Mouse (Mus musculus) limb, embryonic 12.5 days (tissue): Measurements from ENCODE around the gene Gm16181. TPM values are rescaled to one million over a fixed set of nuclear protein-coding genes. Genes with fewer than 3 reads are reported as not detected.
A peak's percentile ranks its signal among the peaks of the same experiment; 100 is the strongest.

Source experiments
- ATAC-seq: fragments of 200-750 bp; cut with Nextera tagmentation; 2 replicates; pipeline ENCODE4 v1.8.0; 2017; ENCODE audit warnings: low read depth, moderate TSS enrichment; ENCODE audit not compliant: insufficient number of reproducible peaks, insufficient read depth, low FRiP score, low TSS enrichment
- H3K27ac ChIP-seq: fragments of 300-500 bp; sonication (generic); 2 replicates; pipeline ENCODE4 v1.5.1; 2016; ENCODE audit warnings: mild to moderate bottlenecking, moderate library complexity
- H3K27me3 ChIP-seq: fragments of 300-500 bp; sonication (generic); 2 replicates; pipeline ENCODE4 v1.6.1; 2016; ENCODE audit warnings: mild to moderate bottlenecking, moderate library complexity
- H3K36me3 ChIP-seq: fragments of 300-500 bp; sonication (generic); 2 replicates; pipeline ENCODE4 v1.6.1; 2016; ENCODE audit warnings: mild to moderate bottlenecking, moderate library complexity
- H3K4me1 ChIP-seq: fragments of 300-500 bp; sonication (generic); replicated peaks from 2 replicates; pipeline ENCODE4 v1.6.1; 2016
- H3K4me2 ChIP-seq: fragments of 300-500 bp; sonication (generic); 2 replicates; pipeline ENCODE4 v1.6.1; 2016; ENCODE audit warnings: mild to moderate bottlenecking, moderate library complexity
- H3K4me3 ChIP-seq: fragments of 300-500 bp; sonication (generic); replicated peaks from 2 replicates; pipeline ENCODE4 v1.5.1; 2016; ENCODE audit warnings: mild to moderate bottlenecking
- H3K9ac ChIP-seq: fragments of 300-500 bp; sonication (generic); replicated peaks from 2 replicates; pipeline ENCODE4 v1.6.1; 2016; ENCODE audit warnings: mild to moderate bottlenecking, moderate library complexity
- H3K9me3 ChIP-seq: fragments of 300-500 bp; sonication (generic); 2 replicates; pipeline ENCODE4 v1.6.1; 2016; ENCODE audit warnings: mild to moderate bottlenecking, moderate library complexity
- WGBS: fragments of 180-500 bp; shearing (Covaris S2); methylation state at CpG from one replicate; pipeline ENCODE4 v1.1.7; 2016; 5-methylcytosine and 5-hydroxymethylcytosine counted together
- polyA plus RNA-seq: library from polyadenylated mRNA; unstranded; fragments of >200 nt; fragmentation: Nextera tagmentation; extraction: Ambion mirVana; gene quantifications from 2 replicates; pipeline ENCODE4 v1.2.1, GENCODE M21; 2016

The Gm16181 gene
- polyA plus RNA-seq, 1 experiment from 2014 or later, result 1.1 TPM

GRCm38 (mm10) chr17:35187345-35187744 lies 33.3 kb upstream of the Gm16181 start:
- no peaks in the 10 kb centered on the region for H3K27me3 ChIP-seq
- no peak for ATAC-seq
- H3K27ac ChIP-seq, result peak overlapping the region; percentile 56; the same call in 1 of the 2 replicates
- 0 out of 2 replicates have a peak, but pooled peaks cover 8% of the 10 kb centered on the region for H3K4me1 ChIP-seq
- H3K9me3 ChIP-seq, result no peaks in the 10 kb centered on the region
- no peak overlapping the region for H3K9ac ChIP-seq
- WGBS, result 66% methylated on average over 4 of the region's 4 CpGs
- no peaks in the 10 kb centered on the region for H3K36me3 ChIP-seq
- H3K4me3 ChIP-seq, result no peak overlapping the region
- H3K4me2 ChIP-seq, result no peak overlapping the region

- 73% methylated on average over 7 of the region's 7 CpGs for WGBS
- no peak within 1 kb of the TSS for H3K9ac ChIP-seq
- 0 out of 2 replicates have a peak, but pooled peaks cover 8% of the 10 kb centered on the region for H3K4me1 ChIP-seq
- no peak within 1 kb of the TSS for H3K4me3 ChIP-seq
- no peak within 1 kb of the TSS for H3K4me2 ChIP-seq
- no peaks in the 10 kb centered on the region for H3K9me3 ChIP-seq
- peak within 1 kb of the TSS; percentile 56; the same call in 1 of the 2 replicates for H3K27ac ChIP-seq
- no peaks in the 10 kb centered on the region; the same call in 1 of the 2 replicates for H3K27me3 ChIP-seq
- H3K36me3 ChIP-seq, result no peaks in the 10 kb centered on the region
- ATAC-seq, result no peak
Measured at GRCm38 (mm10) chr17:35187959-35188610, 32.5 kb upstream of the Gm16181 start, which contains the start of gene Lst1. TSS of gene Lst1 (minus strand) at chr17:35188439.

- peaks cover 8% of the 10 kb centered on the region for H3K27me3 ChIP-seq
- H3K27ac ChIP-seq, result no peak overlapping the region
- no peak overlapping the region for H3K9ac ChIP-seq
- peaks cover 12% of the 10 kb centered on the region for H3K4me1 ChIP-seq
- H3K36me3 ChIP-seq, result no peaks in the 10 kb centered on the region
- H3K4me3 ChIP-seq, result no peak overlapping the region
- H3K4me2 ChIP-seq, result no peak overlapping the region
- ATAC-seq, result no peak
- H3K9me3 ChIP-seq, result no peaks in the 10 kb centered on the region
- WGBS, result 55% methylated on average over 1 of the region's 1 CpGs
Measured at GRCm38 (mm10) chr17:35189186-35189585, 31.4 kb upstream of the Gm16181 start.

GRCm38 (mm10) chr17:35190096-35190495 lies 30.5 kb upstream of the Gm16181 start:
- ATAC-seq, result no peak
- H3K4me2 ChIP-seq, result no peak overlapping the region
- H3K9me3 ChIP-seq, result no peaks in the 10 kb centered on the region
- 75% methylated on average over 4 of the region's 4 CpGs for WGBS
- no peak overlapping the region for H3K4me3 ChIP-seq
- H3K9ac ChIP-seq, result no peak overlapping the region
- H3K27me3 ChIP-seq, result peaks cover 17% of the 10 kb centered on the region
- H3K27ac ChIP-seq, result no peak overlapping the region
- H3K4me1 ChIP-seq, result peaks cover 18% of the 10 kb centered on the region
- H3K36me3 ChIP-seq, result no peaks in the 10 kb centered on the region

- ATAC-seq, result no peak
- Histone ChIP-seq H3K4me2 (no peak overlapping the region), H3K27ac (no peak overlapping the region), H3K36me3 (no peaks in the 10 kb centered on the region), H3K9ac (no peak overlapping the region), H3K9me3 (no peaks in the 10 kb centered on the region), H3K27me3 (peaks cover 34% of the 10 kb centered on the region), H3K4me1 (peaks cover 22% of the 10 kb centered on the region), H3K4me3 (no peak overlapping the region)
- WGBS, result 48% methylated on average over 2 of the region's 2 CpGs
Measured at GRCm38 (mm10) chr17:35191723-35192122, 28.9 kb upstream of the Gm16181 start.

- Histone ChIP-seq H3K27ac (no peak overlapping the region), H3K9me3 (no peaks in the 10 kb centered on the region), H3K27me3 (peaks cover 42% of the 10 kb centered on the region), H3K9ac (no peak overlapping the region), H3K4me1 (peaks cover 21% of the 10 kb centered on the region), H3K4me2 (no peak overlapping the region), H3K4me3 (no peak overlapping the region), H3K36me3 (no peaks in the 10 kb centered on the region)
- WGBS, result 83% methylated on average over 5 of the region's 5 CpGs
- no peak for ATAC-seq
Measured at GRCm38 (mm10) chr17:35192924-35193323, 27.7 kb upstream of the Gm16181 start.

- Histone ChIP-seq H3K4me2 (peak within 1 kb of the TSS; percentile 74), H3K27me3 (peaks cover 53% of the 10 kb centered on the region), H3K9me3 (no peaks in the 10 kb centered on the region), H3K4me1 (peaks cover 21% of the 10 kb centered on the region), H3K4me3 (peak within 1 kb of the TSS; percentile 43), H3K9ac (peak within 1 kb of the TSS; percentile 45; the same call in 1 of the 2 replicates), H3K27ac (no peak within 1 kb of the TSS), H3K36me3 (no peaks in the 10 kb centered on the region)
- ATAC-seq, result no peak
- WGBS, result 62% methylated on average over 28 of the region's 28 CpGs
Measured at GRCm38 (mm10) chr17:35193881-35194843, 26.5 kb upstream of the Gm16181 start, which contains the start of gene Ltb. TSS of gene Ltb (plus strand) at chr17:35194439.

GRCm38 (mm10) chr17:35194844-35195630 lies 25.6 kb upstream of the Gm16181 start:
- Histone ChIP-seq H3K4me1 (peaks cover 21% of the 10 kb centered on the region), H3K27ac (no peak overlapping the region), H3K36me3 (no peaks in the 10 kb centered on the region), H3K9me3 (no peaks in the 10 kb centered on the region), H3K4me3 (peak overlapping the region; percentile 43), H3K4me2 (peak overlapping the region; percentile 74), H3K9ac (peak overlapping the region; percentile 45), H3K27me3 (peaks cover 60% of the 10 kb centered on the region)
- 39% methylated on average over 19 of the region's 19 CpGs for WGBS
- no peak for ATAC-seq

- no peaks in the 10 kb centered on the region for H3K9me3 ChIP-seq
- H3K4me3 ChIP-seq, result peak overlapping the region; percentile 43
- peak overlapping the region; percentile 45 for H3K9ac ChIP-seq
- no peaks in the 10 kb centered on the region for H3K36me3 ChIP-seq
- peak overlapping the region; percentile 74 for H3K4me2 ChIP-seq
- WGBS, result 2% methylated on average over 66 of the region's 66 CpGs
- H3K27me3 ChIP-seq, result peaks cover 68% of the 10 kb centered on the region
- H3K4me1 ChIP-seq, result peaks cover 21% of the 10 kb centered on the region
- H3K27ac ChIP-seq, result no peak overlapping the region
- peak; percentile 53 for ATAC-seq
Measured at GRCm38 (mm10) chr17:35195631-35196320, 24.9 kb upstream of the Gm16181 start.

- H3K27ac ChIP-seq, result no peak overlapping the region
- WGBS, result 21% methylated on average over 9 of the region's 9 CpGs
- H3K4me2 ChIP-seq, result peak overlapping the region; percentile 74
- ATAC-seq, result no peak
- H3K4me3 ChIP-seq, result peak overlapping the region; percentile 43
- H3K27me3 ChIP-seq, result peaks cover 73% of the 10 kb centered on the region
- peaks cover 21% of the 10 kb centered on the region for H3K4me1 ChIP-seq
- H3K36me3 ChIP-seq, result no peaks in the 10 kb centered on the region
- no peak overlapping the region for H3K9ac ChIP-seq
- H3K9me3 ChIP-seq, result no peaks in the 10 kb centered on the region
Measured at GRCm38 (mm10) chr17:35196321-35196641, 24.4 kb upstream of the Gm16181 start.
